Mouse (Mus musculus) liver, embryonic 14.5 days (tissue): ENCODE results near the gene Clstn2. TPM values are rescaled to one million over a fixed set of nuclear protein-coding genes. Genes with fewer than 3 reads are reported as not detected.

Experiments
- ATAC-seq: fragments of 200-750 bp; cut with Nextera tagmentation; 2 replicates; pipeline ENCODE4 v1.8.0; 2017; ENCODE audit warnings: moderate number of reproducible peaks, mild to moderate bottlenecking, moderate library complexity; ENCODE audit not compliant: insufficient read depth
- DNase-seq, 3 experiments: peaks; one replicate each; pipeline ENCODE4 v3.0.0-alpha.2; 2012 to 2013; ENCODE audit warnings: low read depth in 3 of 3, low spot score in 3 of 3
- H3K27ac ChIP-seq: fragments of 300-500 bp; sonication (generic); 2 replicates; pipeline ENCODE4 v1.5.1; 2014; ENCODE audit warnings: moderate library complexity, mild to moderate bottlenecking, control low read depth, inconsistent platforms
- H3K27me3 ChIP-seq: fragments of 300-500 bp; sonication (generic); 2 replicates; pipeline ENCODE4 v1.6.1; 2014; ENCODE audit warnings: mild to moderate bottlenecking, low read length, moderate library complexity; ENCODE audit not compliant: control insufficient read depth, insufficient read depth
- H3K36me3 ChIP-seq: fragments of 300-500 bp; sonication (generic); replicated peaks from 2 replicates; pipeline ENCODE4 v1.6.1; 2014; ENCODE audit warnings: low read depth; ENCODE audit not compliant: control insufficient read depth, insufficient read depth
- H3K4me1 ChIP-seq, 2 experiments: fragments of 200-500 bp in 1 of 2; fragments of 300-500 bp in 1 of 2; sonication (generic) in 1 of 2; replicated peaks; 2 replicates each; pipeline ENCODE4 v1.6.1; 2012 to 2014; ENCODE audit warnings: antibody characterized with exemption in 1 of 2, inconsistent platforms in 1 of 2, low read length in 1 of 2; ENCODE audit not compliant: control insufficient read depth in 2 of 2, insufficient read depth in 2 of 2
- H3K4me2 ChIP-seq: fragments of 300-500 bp; sonication (generic); 2 replicates; pipeline ENCODE4 v1.6.1; 2014; ENCODE audit warnings: low read depth, mild to moderate bottlenecking, control low read depth, moderate library complexity
- H3K4me3 ChIP-seq, 2 experiments: fragments of 200-500 bp in 1 of 2; fragments of 300-500 bp in 1 of 2; sonication (generic) in 1 of 2; 2 replicates each; pipeline ENCODE4 v1.5.1; 2012 to 2014; ENCODE audit warnings: low read depth in 2 of 2, low read length in 2 of 2, mild to moderate bottlenecking in 2 of 2, control low read depth in 1 of 2, inconsistent platforms in 1 of 2, moderate library complexity in 1 of 2; ENCODE audit not compliant: insufficient read depth in 1 of 2
- H3K9ac ChIP-seq: fragments of 300-500 bp; sonication (generic); replicated peaks from 2 replicates; pipeline ENCODE4 v1.6.1; 2014; ENCODE audit warnings: mild to moderate bottlenecking, control low read depth, moderate library complexity
- H3K9me3 ChIP-seq: fragments of 300-500 bp; sonication (generic); 2 replicates; pipeline ENCODE4 v1.6.1; 2016; ENCODE audit warnings: low read length, mixed read lengths; ENCODE audit not compliant: control insufficient read depth
- CTCF ChIP-seq: IDR thresholded peaks from 2 replicates; pipeline ENCODE4 v1.5.1; 2016; ENCODE audit warnings: antibody characterized with exemption, low read depth, control low read depth
- EP300 ChIP-seq: IDR thresholded peaks from 2 replicates; pipeline ENCODE4 v1.6.1; 2016; ENCODE audit warnings: antibody characterized with exemption, low read depth
- WGBS: fragments of 180-500 bp; shearing (Covaris S2); extraction: QIAGEN DNeasy Blood & Tissue Kit; methylation state at CpG from one replicate; pipeline ENCODE4 v1.1.7; 2014; ENCODE audit not compliant: insufficient replicate concordance; 5-methylcytosine and 5-hydroxymethylcytosine counted together
- polyA plus RNA-seq, 2 experiments: library from polyadenylated mRNA; depleted of rRNA in 1 of 2; stranded (reverse) in 1 of 2; unstranded in 1 of 2; fragments of >200 nt; fragmentation: Nextera tagmentation in 1 of 2; extraction: Ambion mirVana in 1 of 2; gene quantifications; 2 replicates each; pipeline versions ENCODE4 v1.2.1 to v1.2.3; 2012 to 2014

The Clstn2 gene
- polyA plus RNA-seq, 2 experiments: 0.04 to 0.11 TPM

- no peak overlapping the region for H3K9ac ChIP-seq
- 49% methylated on average over 1 of the region's 1 CpGs for WGBS
- ATAC-seq (no peak), DNase-seq (no peak)
- H3K9me3 ChIP-seq: no peaks in the 10 kb centered on the region
- H3K27me3 ChIP-seq: no peaks in the 10 kb centered on the region
- no peaks in the 10 kb centered on the region for H3K4me1 ChIP-seq
- H3K4me3 ChIP-seq: no peak overlapping the region
- H3K27ac ChIP-seq: no peak overlapping the region
- no peak for TF ChIP-seq EP300
- no peak for TF ChIP-seq CTCF
- no peaks in the 10 kb centered on the region for H3K36me3 ChIP-seq
- H3K4me2 ChIP-seq: no peak overlapping the region
Measured at GRCm38 (mm10) chr9:97527276-97527675, 505.7 kb downstream of the Clstn2 start.

- no peak overlapping the region for H3K4me2 ChIP-seq
- no peak for DNase-seq
- no peak for TF ChIP-seq EP300
- TF ChIP-seq CTCF: no peak
Measured at GRCm38 (mm10) chr9:97525563-97525962, 507.4 kb downstream of the Clstn2 start.

GRCm38 (mm10) chr9:97524861-97525260 lies 508.1 kb downstream of the Clstn2 start:
- no peaks in the 10 kb centered on the region for H3K9me3 ChIP-seq
- H3K9ac ChIP-seq: no peak overlapping the region
- H3K4me3 ChIP-seq: no peak overlapping the region
- DNase-seq: no peak
- no peaks in the 10 kb centered on the region for H3K4me1 ChIP-seq
- H3K27me3 ChIP-seq: no peaks in the 10 kb centered on the region
- H3K36me3 ChIP-seq: no peaks in the 10 kb centered on the region
- H3K4me2 ChIP-seq: no peak overlapping the region
- TF ChIP-seq EP300 (no peak), CTCF (no peak)
- ATAC-seq: no peak
- WGBS: 52% methylated on average over 3 of the region's 3 CpGs
- H3K27ac ChIP-seq: no peak overlapping the region

More at GRCm38 (mm10) chr9:97525563-97525962, 507.4 kb downstream of the Clstn2 start:
- Histone ChIP-seq H3K4me1 (no peaks in the 10 kb centered on the region), H3K4me3 (no peak overlapping the region), H3K36me3 (no peaks in the 10 kb centered on the region), H3K9ac (no peak overlapping the region), H3K27me3 (no peaks in the 10 kb centered on the region), H3K27ac (no peak overlapping the region), H3K9me3 (no peaks in the 10 kb centered on the region)
- WGBS: 55% methylated on average over 3 of the region's 3 CpGs
- ATAC-seq: no peak

- Histone ChIP-seq H3K9me3 (no peaks in the 10 kb centered on the region), H3K4me3 (no peak overlapping the region), H3K27me3 (no peaks in the 10 kb centered on the region), H3K36me3 (no peaks in the 10 kb centered on the region), H3K4me1 (no peaks in the 10 kb centered on the region), H3K27ac (no peak overlapping the region), H3K9ac (no peak overlapping the region), H3K4me2 (no peak overlapping the region)
- no peak for ATAC-seq
- DNase-seq: no peak
- TF ChIP-seq CTCF: no peak
- no peak for TF ChIP-seq EP300
- 70% methylated on average over 3 of the region's 3 CpGs for WGBS
Measured at GRCm38 (mm10) chr9:97520771-97521170, 512.2 kb downstream of the Clstn2 start.

- Histone ChIP-seq H3K36me3 (no peaks in the 10 kb centered on the region), H3K27ac (no peak overlapping the region), H3K9me3 (no peaks in the 10 kb centered on the region), H3K4me3 (no peak overlapping the region), H3K4me2 (no peak overlapping the region), H3K4me1 (no peaks in the 10 kb centered on the region), H3K9ac (no peak overlapping the region), H3K27me3 (no peaks in the 10 kb centered on the region)
- ATAC-seq: no peak
- DNase-seq: no peak
- no peak for TF ChIP-seq CTCF
- no peak for TF ChIP-seq EP300
- WGBS: 35% methylated on average over 3 of the region's 3 CpGs
Measured at GRCm38 (mm10) chr9:97517006-97517405, 516.0 kb downstream of the Clstn2 start.
